Mouse (Mus musculus): ENCODE results near the gene Cpxm2.

The Cpxm2 gene

GRCm38 (mm10) chr7:132015933-132016332 is 138.6 kb downstream of the Cpxm2 start:
- no peak for DNase-seq (ENCODE audit: low spot score)

- DNase-seq (ENCODE audit: low spot score), result peak; percentile 16
Observed at GRCm38 (mm10) chr7:132015193-132015592, 139.3 kb downstream of the Cpxm2 start.

GRCm38 (mm10) chr7:132013970-132014369 is 140.6 kb downstream of the Cpxm2 start:
- DNase-seq (ENCODE audit: low spot score), result no peak

- peak; percentile 63 for DNase-seq (ENCODE audit: low spot score)
Observed at GRCm38 (mm10) chr7:132012969-132013679, 141.4 kb downstream of the Cpxm2 start.

- DNase-seq (ENCODE audit: low spot score), result no peak
Observed at GRCm38 (mm10) chr7:132009002-132009401, 145.5 kb downstream of the Cpxm2 start.

GRCm38 (mm10) chr7:132005996-132006696 is 148.4 kb downstream of the Cpxm2 start:
- DNase-seq (ENCODE audit: low spot score), result no peak

- DNase-seq (ENCODE audit: low spot score), result no peak
Observed at GRCm38 (mm10) chr7:131992873-131993272, 161.7 kb downstream of the Cpxm2 start.

- DNase-seq (ENCODE audit: low spot score), result no peak
Observed at GRCm38 (mm10) chr7:131992226-131992625, 162.3 kb downstream of the Cpxm2 start.

- DNase-seq (ENCODE audit: low spot score), result no peak
Observed at GRCm38 (mm10) chr7:131989056-131989455, 165.5 kb downstream of the Cpxm2 start.

All from embryo, embryonic 10.5 days (tissue).